Mouse (Mus musculus): ENCODE results near the gene Frem2. TPM values are rescaled to one million over a fixed set of nuclear protein-coding genes. Genes with fewer than 3 reads are reported as not detected.

The Frem2 gene
- total RNA-seq, 1 experiment from 2014 or later, result not detected

GRCm38 (mm10) chr3:53563746-53564145 is 93.4 kb downstream of the Frem2 start:
- ATAC-seq (ENCODE audit: extremely low read depth, insufficient number of reproducible peaks, low FRiP score, poor library complexity, severe bottlenecking), result no peak

GRCm38 (mm10) chr3:53561813-53562212 is 95.3 kb downstream of the Frem2 start:
- no peak for ATAC-seq (ENCODE audit: extremely low read depth, insufficient number of reproducible peaks, low FRiP score, poor library complexity, severe bottlenecking)

GRCm38 (mm10) chr3:53559056-53559455 is 98.1 kb downstream of the Frem2 start:
- ATAC-seq (ENCODE audit: extremely low read depth, insufficient number of reproducible peaks, low FRiP score, poor library complexity, severe bottlenecking), result no peak

GRCm38 (mm10) chr3:53558230-53558629 is 98.9 kb downstream of the Frem2 start:
- no peak for ATAC-seq (ENCODE audit: extremely low read depth, insufficient number of reproducible peaks, low FRiP score, poor library complexity, severe bottlenecking)

- ATAC-seq (ENCODE audit: extremely low read depth, insufficient number of reproducible peaks, low FRiP score, poor library complexity, severe bottlenecking), result no peak
Measured at GRCm38 (mm10) chr3:53557388-53558214, 99.6 kb downstream of the Frem2 start.

GRCm38 (mm10) chr3:53555031-53555952 is 101.9 kb downstream of the Frem2 start:
- ATAC-seq (ENCODE audit: extremely low read depth, insufficient number of reproducible peaks, low FRiP score, poor library complexity, severe bottlenecking), result no peak

GRCm38 (mm10) chr3:53552691-53553090 is 104.5 kb downstream of the Frem2 start:
- ATAC-seq (ENCODE audit: extremely low read depth, insufficient number of reproducible peaks, low FRiP score, poor library complexity, severe bottlenecking), result no peak

- ATAC-seq (ENCODE audit: extremely low read depth, insufficient number of reproducible peaks, low FRiP score, poor library complexity, severe bottlenecking), result no peak
Measured at GRCm38 (mm10) chr3:53532091-53532490, 125.1 kb downstream of the Frem2 start.

GRCm38 (mm10) chr3:53530305-53530704 is 126.8 kb downstream of the Frem2 start:
- ATAC-seq (ENCODE audit: extremely low read depth, insufficient number of reproducible peaks, low FRiP score, poor library complexity, severe bottlenecking), result no peak

- 0 out of 2 replicates have a peak, but pooled peaks have one; percentile 33 for ATAC-seq (ENCODE audit: extremely low read depth, insufficient number of reproducible peaks, low FRiP score, poor library complexity, severe bottlenecking)
Measured at GRCm38 (mm10) chr3:53525737-53526136, 131.4 kb downstream of the Frem2 start.

GRCm38 (mm10) chr3:53522794-53523193 is 134.4 kb downstream of the Frem2 start:
- no peak for ATAC-seq (ENCODE audit: extremely low read depth, insufficient number of reproducible peaks, low FRiP score, poor library complexity, severe bottlenecking)

- ATAC-seq (ENCODE audit: extremely low read depth, insufficient number of reproducible peaks, low FRiP score, poor library complexity, severe bottlenecking), result no peak
Measured at GRCm38 (mm10) chr3:53514221-53515065, 142.7 kb downstream of the Frem2 start.

GRCm38 (mm10) chr3:53513096-53513495 is 144.1 kb downstream of the Frem2 start:
- no peak for ATAC-seq (ENCODE audit: extremely low read depth, insufficient number of reproducible peaks, low FRiP score, poor library complexity, severe bottlenecking)

- 0 out of 2 replicates have a peak, but pooled peaks have one; percentile 33 for ATAC-seq (ENCODE audit: extremely low read depth, insufficient number of reproducible peaks, low FRiP score, poor library complexity, severe bottlenecking)
Measured at GRCm38 (mm10) chr3:53502428-53502827, 154.7 kb downstream of the Frem2 start.

GRCm38 (mm10) chr3:53498351-53498905 is 158.7 kb downstream of the Frem2 start:
- no peak for ATAC-seq (ENCODE audit: extremely low read depth, insufficient number of reproducible peaks, low FRiP score, poor library complexity, severe bottlenecking)

GRCm38 (mm10) chr3:53488353-53488752 is 168.8 kb downstream of the Frem2 start, which contains the start of gene Stoml3:
Gene Stoml3, plus strand, starts transcription at chr3:53488653.
- no peak for ATAC-seq (ENCODE audit: extremely low read depth, insufficient number of reproducible peaks, low FRiP score, poor library complexity, severe bottlenecking)

- ATAC-seq (ENCODE audit: extremely low read depth, insufficient number of reproducible peaks, low FRiP score, poor library complexity, severe bottlenecking), result no peak
Measured at GRCm38 (mm10) chr3:53486996-53487576, 170.1 kb downstream of the Frem2 start.

- no peak for ATAC-seq (ENCODE audit: extremely low read depth, insufficient number of reproducible peaks, low FRiP score, poor library complexity, severe bottlenecking)
Measured at GRCm38 (mm10) chr3:53486561-53486960, 170.6 kb downstream of the Frem2 start.

Measured in neutrophil, adult 5-6 weeks (primary cell).